Mouse (Mus musculus): ENCODE data around the gene Prr22.
A peak's percentile ranks its signal among the peaks of the same experiment; 100 is the strongest.

The Prr22 gene

DNA sequence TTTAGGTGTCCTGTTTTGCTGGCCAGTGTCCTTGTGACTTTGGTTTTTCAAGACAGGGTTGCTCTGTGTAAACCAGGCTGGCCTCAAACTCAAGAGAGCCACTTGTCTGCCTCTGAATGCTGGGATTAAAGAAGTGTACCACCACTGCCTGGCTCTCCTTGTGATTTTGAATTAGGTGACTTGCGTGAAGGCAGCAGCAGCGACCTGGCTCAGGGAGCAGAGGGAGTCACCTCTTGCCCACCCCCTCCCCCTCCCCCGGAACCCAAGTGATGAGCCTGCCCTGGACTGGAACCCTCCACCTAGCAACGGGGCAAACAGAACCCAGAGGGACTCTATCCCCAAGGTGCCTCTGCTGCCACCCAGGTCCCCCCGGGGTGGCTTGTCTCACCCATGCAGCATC is at the start of gene Prr22:
Prr22 (plus strand) TSS at position 301 of the 400 bp plus-strand sequence.
- DNase-seq (ENCODE audit: low spot score), result no peak

- DNase-seq (ENCODE audit: low spot score), result peak; percentile 29
These were observed 47.6 kb upstream of the Prr22 start for GRCm38 (mm10) chr17:56722441-56722840.

DNA sequence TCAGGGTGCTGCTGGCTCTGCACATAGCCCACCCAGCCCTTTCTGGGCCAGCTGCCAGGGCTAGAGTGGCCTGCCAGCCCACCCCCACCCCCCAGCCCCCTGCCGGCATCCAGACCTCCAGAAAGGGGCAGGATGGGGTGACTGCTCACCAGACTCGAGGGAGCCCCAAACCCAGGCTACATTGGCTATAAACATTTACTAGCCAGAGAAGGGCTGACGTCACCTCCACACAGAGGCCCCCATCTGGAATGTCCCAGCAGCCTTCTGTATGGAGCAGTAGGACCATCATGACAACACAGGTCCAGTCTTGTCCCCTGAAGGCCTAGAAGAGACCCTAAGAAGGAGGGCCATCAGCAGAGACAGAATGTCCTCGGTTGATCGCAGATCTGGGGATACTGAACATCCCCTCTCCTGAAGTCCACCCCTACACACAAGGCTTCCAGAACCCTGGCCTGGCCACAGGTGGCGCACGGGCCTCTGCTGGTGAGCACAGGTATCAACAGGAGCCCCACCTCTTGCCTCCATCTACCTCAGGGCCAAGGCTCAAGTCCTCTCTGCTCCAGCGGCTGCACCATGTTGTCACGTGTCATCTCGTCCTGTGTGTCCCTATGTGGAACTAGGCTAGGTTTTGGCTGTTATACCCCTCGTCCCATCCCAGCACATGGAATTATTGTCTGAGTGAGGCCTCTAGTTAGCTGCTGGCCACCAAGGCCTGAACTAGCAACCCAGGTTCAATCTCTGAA is 46.5 kb upstream of the Prr22 start:
- DNase-seq (ENCODE audit: low spot score), result no peak

GRCm38 (mm10) chr17:56727029-56727649 is 42.9 kb upstream of the Prr22 start:
- DNase-seq (ENCODE audit: low spot score), result no peak

DNA sequence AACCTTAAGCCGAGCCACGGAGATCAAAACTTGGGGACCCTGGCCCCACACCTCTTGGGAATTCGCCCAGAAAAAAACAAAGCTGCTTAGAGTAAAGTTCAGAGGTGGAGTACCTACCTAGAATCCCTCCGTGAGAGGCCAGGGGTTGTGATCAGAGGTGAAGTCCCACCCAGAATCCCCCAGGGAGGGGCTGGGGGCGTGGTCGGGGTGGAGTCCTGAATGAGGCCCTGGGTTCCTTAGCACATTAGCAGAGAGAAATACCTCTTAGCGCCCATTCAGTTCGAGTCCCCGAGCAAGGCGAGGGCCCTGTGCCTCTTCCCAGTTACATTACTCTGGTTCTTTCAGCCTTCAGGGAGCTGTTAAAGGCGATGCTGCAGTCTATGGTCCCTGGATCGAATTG is 42.4 kb upstream of the Prr22 start:
- DNase-seq (ENCODE audit: low spot score), result no peak

- peak; percentile 61 for DNase-seq (ENCODE audit: low spot score)
These were observed 41.9 kb upstream of the Prr22 start for GRCm38 (mm10) chr17:56728117-56728516.

GRCm38 (mm10) chr17:56729151-56729550 is 40.9 kb upstream of the Prr22 start:
- DNase-seq (ENCODE audit: low spot score), result no peak

DNA sequence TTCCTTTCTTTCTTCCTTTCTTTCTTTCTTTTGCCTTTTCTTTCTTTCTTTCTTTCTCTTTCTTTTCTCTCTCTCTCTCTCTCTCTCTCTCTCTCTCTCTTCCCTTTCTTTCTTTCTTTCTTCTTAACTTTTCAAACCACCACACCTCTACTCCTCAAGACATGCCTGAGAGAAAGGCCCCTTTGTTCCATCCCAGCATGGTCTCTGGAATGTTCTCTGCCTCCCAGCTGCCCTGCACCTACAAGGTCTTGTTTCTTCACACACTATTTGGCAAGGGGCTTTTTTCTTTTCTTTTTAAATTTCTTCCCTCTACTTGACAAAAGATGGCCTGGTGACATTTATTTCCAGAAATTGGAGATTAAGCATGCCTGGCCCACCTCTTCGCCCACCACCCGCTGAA is 40.4 kb upstream of the Prr22 start:
- DNase-seq (ENCODE audit: low spot score), result no peak

- no peak for DNase-seq (ENCODE audit: low spot score)
These were observed 33.5 kb upstream of the Prr22 start for GRCm38 (mm10) chr17:56736534-56736933.

GRCm38 (mm10) chr17:56738221-56738620 is 31.8 kb upstream of the Prr22 start:
- DNase-seq (ENCODE audit: low spot score), result no peak

DNA sequence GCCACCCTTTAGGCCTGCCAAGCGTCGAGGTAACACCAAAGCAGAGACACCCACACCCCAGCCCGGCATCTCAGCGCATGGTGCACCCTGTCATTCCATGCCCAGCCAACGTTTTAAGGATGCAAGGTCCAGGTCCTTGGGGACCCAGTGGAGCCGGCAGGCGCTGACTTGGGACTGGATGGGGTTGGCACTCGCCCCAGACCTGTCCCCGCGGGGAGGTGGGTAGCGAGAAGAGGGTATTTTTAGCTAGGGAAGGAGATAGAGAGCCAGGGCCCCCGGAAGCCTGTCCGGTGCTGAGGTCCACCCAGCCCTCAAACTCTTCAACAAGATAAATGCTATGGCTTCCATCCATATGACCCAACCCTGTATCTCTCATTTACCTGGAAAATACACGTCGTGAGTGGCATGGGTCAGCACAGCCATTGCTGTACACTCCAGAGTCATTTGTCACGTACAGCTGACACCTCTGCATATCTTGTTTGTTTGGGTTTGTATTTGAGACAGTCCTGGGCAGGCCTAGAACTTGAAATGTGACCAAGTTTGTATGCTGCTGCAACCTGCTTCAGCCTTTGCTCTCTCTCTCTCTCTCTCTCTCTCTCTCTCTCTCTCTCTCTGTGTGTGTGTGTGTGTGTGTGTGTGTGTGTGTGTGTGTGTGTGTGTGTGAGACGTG is 29.8 kb upstream of the Prr22 start:
- no peak for DNase-seq (ENCODE audit: low spot score)

DNA sequence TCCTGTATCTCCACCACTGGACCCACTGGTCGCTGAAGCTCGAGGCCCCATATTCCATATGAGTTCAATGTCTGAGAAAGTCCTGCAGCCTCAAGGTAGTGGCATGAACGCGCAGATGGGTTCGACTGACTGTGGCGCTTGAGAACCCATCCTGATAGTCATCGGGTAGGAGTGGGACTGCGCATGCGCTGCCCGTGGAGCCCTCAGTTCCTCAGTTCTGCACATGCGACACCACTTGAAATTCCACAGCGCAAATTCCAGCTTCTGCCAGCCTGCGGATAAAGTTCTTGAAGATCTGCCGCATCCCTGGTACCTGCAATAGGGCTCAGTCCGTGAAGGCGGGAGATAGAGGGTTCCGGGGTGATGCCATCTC is 29.3 kb upstream of the Prr22 start:
- DNase-seq (ENCODE audit: low spot score), result no peak

GRCm38 (mm10) chr17:56744173-56744572 is 25.9 kb upstream of the Prr22 start:
- no peak for DNase-seq (ENCODE audit: low spot score)

- DNase-seq (ENCODE audit: low spot score), result peak; percentile 46
These were observed 18.5 kb upstream of the Prr22 start for GRCm38 (mm10) chr17:56751404-56752072.

GRCm38 (mm10) chr17:56753452-56753851 is 16.6 kb upstream of the Prr22 start:
- no peak for DNase-seq (ENCODE audit: low spot score)

- no peak for DNase-seq (ENCODE audit: low spot score)
These were observed 15.5 kb upstream of the Prr22 start for GRCm38 (mm10) chr17:56754271-56755185.

- DNase-seq (ENCODE audit: low spot score), result peak; percentile 59
These were observed 13.2 kb upstream of the Prr22 start for GRCm38 (mm10) chr17:56756703-56757399.

DNA sequence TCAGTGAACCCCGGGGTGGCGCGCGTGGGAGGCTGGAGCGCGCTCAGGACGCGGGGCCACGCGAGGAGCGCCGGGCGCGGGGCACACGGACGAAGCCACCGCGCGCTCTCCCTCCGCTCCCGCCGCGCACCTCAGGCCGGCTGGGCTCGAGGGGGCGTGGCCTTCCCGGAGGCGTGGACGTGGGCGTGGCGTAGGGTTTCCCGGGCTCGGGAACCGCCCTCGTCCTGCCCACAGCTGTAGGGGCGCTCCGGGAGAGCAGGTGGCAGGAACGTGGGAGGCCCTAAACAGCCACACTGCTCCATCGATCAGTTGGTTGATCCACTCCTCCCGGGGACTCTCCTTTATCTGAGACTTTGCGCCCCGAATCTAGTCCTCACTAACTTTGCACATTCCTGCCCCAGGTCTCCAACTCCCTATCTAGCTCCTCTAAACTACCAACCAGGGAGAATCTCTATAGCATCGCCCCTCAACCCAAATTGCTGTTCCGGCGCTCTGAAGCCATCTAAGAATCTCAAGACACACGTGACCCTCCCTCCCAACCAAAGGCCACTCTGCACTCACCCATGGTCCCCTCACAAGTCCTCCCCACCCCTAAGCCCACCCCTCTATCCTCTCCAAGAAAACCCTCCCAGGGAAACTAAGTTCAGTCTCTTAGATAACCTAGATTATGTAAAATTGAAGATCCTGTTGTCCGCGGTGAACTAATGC is 12.5 kb upstream of the Prr22 start, which contains the start of gene Nrtn:
Nrtn (minus strand) TSS at position 115 of the 708 bp plus-strand sequence.
- DNase-seq (ENCODE audit: low spot score), result peak; percentile 96

- DNase-seq (ENCODE audit: low spot score), result peak; percentile 87
These were observed 11.9 kb upstream of the Prr22 start for GRCm38 (mm10) chr17:56758132-56758531.

DNA sequence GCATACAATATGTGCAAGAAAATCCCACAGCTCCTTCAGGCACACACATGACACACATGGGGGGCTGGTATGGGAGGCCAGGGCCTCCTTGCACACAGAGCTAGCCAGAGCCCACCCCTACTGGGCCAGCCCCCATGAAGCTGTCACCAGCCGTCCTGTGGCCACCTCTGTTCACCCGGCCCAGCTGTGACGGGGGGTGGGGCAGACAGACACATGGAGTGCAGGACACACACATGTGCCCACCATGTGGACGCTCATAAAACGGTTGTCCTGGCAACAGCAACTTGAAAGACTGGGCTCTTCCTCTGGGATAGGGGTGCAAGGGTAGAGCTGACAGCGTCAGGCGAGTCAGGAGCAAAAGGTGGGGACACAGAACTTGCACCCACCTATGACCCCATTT is 10.8 kb upstream of the Prr22 start:
- DNase-seq (ENCODE audit: low spot score), result no peak

Measured in urinary bladder, postnatal 14 days (tissue).